Mouse (Mus musculus) MEL (cell line): Measurements from ENCODE around the gene Olfr1508.

Experiments used
- CTCF ChIP-seq, 3 experiments: IDR thresholded peaks in 2 of 3; conservative IDR thresholded peaks in 1 of 3; 2 replicates each; pipeline ENCODE4 v1.5.1; 2011 to 2012; ENCODE audit warnings: low read length in 3 of 3, low read depth in 2 of 3, mild to moderate bottlenecking in 2 of 3, improper control_type of control experiment in 1 of 3, inconsistent platforms in 1 of 3, mixed read lengths in 1 of 3, moderate library complexity in 1 of 3; ENCODE audit not compliant: control insufficient read depth in 1 of 3, insufficient read depth in 1 of 3, poor library complexity in 1 of 3, severe bottlenecking in 1 of 3
- EP300 ChIP-seq, 2 experiments: IDR thresholded peaks; 2 replicates each; pipeline ENCODE4 v1.6.1; 2011; ENCODE audit warnings: improper control_type of control experiment in 2 of 2, low read length in 2 of 2, low read depth in 1 of 2, mild to moderate bottlenecking in 1 of 2
- ETS1 ChIP-seq: IDR thresholded peaks from 2 replicates; pipeline ENCODE4 v1.6.1; 2012; ENCODE audit warnings: low read depth, mild to moderate bottlenecking, inconsistent platforms, low read length, improper control_type of control experiment, moderate library complexity
- MAFK ChIP-seq: IDR thresholded peaks from 2 replicates; pipeline ENCODE4 v1.6.1; 2011; ENCODE audit warnings: low read depth, mild to moderate bottlenecking, low read length, improper control_type of control experiment, borderline replicate concordance
- MAZ ChIP-seq: IDR thresholded peaks from 2 replicates; pipeline ENCODE4 v1.6.1; 2012; ENCODE audit warnings: low read depth, mild to moderate bottlenecking, inconsistent platforms, low read length, improper control_type of control experiment
- POLR2A ChIP-seq, 2 experiments: IDR thresholded peaks; 2 replicates each; pipeline ENCODE4 v1.6.1; 2011 to 2012; ENCODE audit warnings: low read length in 2 of 2, mild to moderate bottlenecking in 2 of 2, control low read depth in 1 of 2, improper control_type of control experiment in 1 of 2, low read depth in 1 of 2, moderate library complexity in 1 of 2; ENCODE audit not compliant: control insufficient read depth in 1 of 2, insufficient read depth in 1 of 2, poor library complexity in 1 of 2
- TCF12 ChIP-seq: IDR thresholded peaks from 2 replicates; pipeline ENCODE4 v1.6.1; 2014; ENCODE audit warnings: low read depth, mild to moderate bottlenecking, inconsistent platforms, low read length, improper control_type of control experiment, moderate library complexity
- USF1 ChIP-seq: IDR thresholded peaks from 2 replicates; pipeline ENCODE4 v1.6.1; 2014; ENCODE audit warnings: low read depth, mild to moderate bottlenecking, inconsistent platforms, low read length, improper control_type of control experiment, moderate library complexity
- ZKSCAN1 ChIP-seq: IDR thresholded peaks from 2 replicates; pipeline ENCODE4 v1.6.1; 2012; ENCODE audit warnings: low read depth, mild to moderate bottlenecking, inconsistent platforms, low read length, improper control_type of control experiment, moderate library complexity

- TF ChIP-seq MAFK (no peak), POLR2A (IDR thresholded peaks at IDR 0.05; ENCODE audit: control insufficient read depth in 1 of 2, insufficient read depth in 1 of 2, low read depth in 1 of 2, low read length in 2 of 2, poor library complexity in 1 of 2) (no peak), CTCF (IDR thresholded peaks at IDR 0.05 in 2 of 3, conservative IDR thresholded peaks at IDR 0.05 in 1 of 3; ENCODE audit: control insufficient read depth in 1 of 3, insufficient read depth in 1 of 3, low read depth in 2 of 3, low read length in 3 of 3, poor library complexity in 1 of 3, severe bottlenecking in 1 of 3) (no peak), ETS1 (no peak), ZKSCAN1 (no peak), TCF12 (no peak), USF1 (no peak), EP300 (IDR thresholded peaks at IDR 0.05; ENCODE audit: low read depth in 1 of 2, low read length in 2 of 2) (no peak), MAZ (no peak)
Observed at GRCm38 (mm10) chr14:52461928-52462327, 5.4 kb downstream of the Olfr1508 start.
